Mouse (Mus musculus) adrenal gland, adult 2 months (tissue): Measurements from ENCODE around the gene Med9. TPM values are rescaled to one million over a fixed set of nuclear protein-coding genes. Genes with fewer than 3 reads are reported as not detected.

Experiments used
- DNase-seq: peaks from one replicate; pipeline ENCODE4 v3.0.0; 2021
- polyA plus RNA-seq: library from polyadenylated mRNA; depleted of rRNA; stranded (reverse); fragments of >200 nt; gene quantifications from 2 replicates; pipeline ENCODE4 v1.2.3, GENCODE M21; 2012; rRNA removed
- total RNA-seq, 2 experiments: library from RNA; stranded (reverse); gene quantifications; 2 replicates each; pipeline ENCODE4 v1.2.3; 2021

The Med9 gene
- total and polyA plus RNA-seq, 3 experiments: 23.4 to 47.6 (median 32.5) TPM

DNA sequence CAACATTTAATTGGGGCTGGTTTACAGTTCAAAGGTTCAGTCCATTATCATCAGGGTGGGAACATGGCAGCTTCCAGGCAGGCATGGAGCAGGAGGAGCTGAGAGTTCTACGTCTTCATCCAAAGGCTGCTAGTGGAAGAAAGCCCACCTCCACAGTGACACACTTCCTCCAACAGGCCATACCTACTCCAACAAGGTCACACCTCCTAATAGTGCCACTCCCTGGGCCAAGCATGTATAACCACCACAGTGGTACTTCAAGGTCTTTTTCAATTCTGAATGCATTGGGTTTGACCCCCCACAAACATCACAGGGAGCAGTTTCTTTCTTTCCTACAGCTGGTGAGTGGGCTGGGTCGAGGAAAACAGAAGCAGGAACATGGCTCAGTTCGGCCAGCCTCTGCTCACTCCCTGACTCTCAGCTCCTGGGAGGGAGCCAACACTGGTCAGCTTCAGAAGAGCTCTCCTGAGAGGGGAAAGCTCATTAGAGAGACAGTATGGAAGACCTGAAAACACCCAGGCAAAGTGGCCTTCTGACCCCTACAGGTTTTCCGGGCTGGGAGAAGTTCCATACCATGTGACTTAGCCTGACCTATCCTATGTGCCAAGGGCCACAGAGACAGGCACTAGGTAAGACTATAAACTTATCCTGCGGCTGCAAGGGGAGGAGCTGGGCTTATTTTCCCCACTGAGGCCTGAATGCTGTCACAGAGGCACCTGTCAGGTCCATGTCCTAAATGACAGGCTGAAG, 53.4 kb downstream of the Med9 start:
- DNase-seq: no peak

DNA sequence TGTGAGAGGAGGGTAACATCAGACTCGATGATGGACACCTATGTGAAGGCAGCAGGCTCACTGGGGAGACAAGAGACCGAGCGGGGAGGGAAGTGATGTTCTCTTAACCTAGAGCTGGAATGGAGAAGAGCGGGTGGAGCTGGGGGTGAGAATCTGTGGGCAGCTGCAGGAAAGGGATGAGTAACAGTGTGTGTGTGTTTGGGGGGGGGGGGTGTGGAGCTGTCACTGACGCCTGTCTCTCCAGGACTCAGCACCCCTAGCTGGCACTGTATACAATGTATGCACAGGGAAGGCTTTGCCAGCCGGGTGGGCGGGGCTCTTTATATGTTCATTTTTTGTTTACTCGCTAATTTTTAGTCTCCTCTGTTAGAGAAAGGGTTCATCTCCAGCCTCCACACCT, 55.8 kb downstream of the Med9 start:
- no peak for DNase-seq

DNA sequence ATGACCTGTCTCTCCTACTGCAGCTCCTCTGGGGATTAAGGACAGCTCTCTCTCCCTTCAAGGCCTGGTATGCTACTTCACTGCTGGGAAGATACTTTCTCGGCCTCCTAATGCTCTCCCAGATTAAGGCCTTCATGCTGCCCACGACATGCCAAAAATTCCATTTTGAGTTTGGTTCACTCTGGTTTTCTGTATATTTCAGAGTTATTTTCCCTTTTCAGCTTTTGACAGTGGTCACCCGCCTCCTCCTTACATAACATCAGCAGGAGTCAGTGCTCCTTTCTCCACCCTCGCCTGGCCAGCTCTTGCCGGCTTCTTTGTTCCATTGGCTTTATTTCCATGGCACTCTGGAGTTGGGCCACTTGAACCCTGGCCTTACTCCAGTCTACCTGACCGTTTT, 56.7 kb downstream of the Med9 start:
- DNase-seq: no peak

DNA sequence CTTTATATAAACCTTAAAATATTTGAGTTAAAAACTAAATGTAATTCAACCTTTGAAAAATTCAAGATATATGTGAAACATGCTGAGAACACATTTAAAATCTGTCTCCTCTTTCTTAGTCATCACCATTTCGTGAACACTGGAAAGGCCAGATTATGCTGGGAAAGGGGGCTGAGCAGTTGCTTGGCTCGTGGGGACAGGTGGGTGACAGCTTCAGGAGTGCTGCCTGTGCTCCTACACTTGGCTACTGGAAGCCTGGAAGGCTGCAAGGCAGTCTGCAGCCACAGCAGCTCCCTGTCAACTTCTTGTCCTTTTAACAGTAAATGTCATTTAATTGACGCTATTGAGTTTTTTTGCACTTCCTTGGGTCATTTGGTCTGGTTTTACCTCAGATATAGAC, 57.9 kb downstream of the Med9 start:
- no peak for DNase-seq

DNA sequence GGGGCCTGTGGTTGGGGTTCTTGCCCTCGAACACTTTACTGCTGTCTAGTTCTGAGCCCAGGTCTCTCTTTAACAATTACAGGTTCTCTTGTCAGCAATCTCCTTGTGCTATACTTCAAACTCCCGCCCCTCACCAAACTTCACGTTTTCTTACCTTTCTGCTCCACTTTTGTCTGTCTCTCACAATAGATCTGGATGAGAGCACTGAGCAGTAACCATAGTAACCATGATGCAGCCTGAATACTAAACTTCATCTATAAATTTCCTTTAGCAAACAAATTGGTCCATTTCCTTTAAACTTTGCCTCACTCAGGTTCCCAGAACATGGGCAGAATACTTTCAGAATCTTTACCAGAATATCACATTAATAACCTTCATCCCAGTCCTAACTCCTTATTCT, 61.4 kb downstream of the Med9 start:
- no peak for DNase-seq

DNA sequence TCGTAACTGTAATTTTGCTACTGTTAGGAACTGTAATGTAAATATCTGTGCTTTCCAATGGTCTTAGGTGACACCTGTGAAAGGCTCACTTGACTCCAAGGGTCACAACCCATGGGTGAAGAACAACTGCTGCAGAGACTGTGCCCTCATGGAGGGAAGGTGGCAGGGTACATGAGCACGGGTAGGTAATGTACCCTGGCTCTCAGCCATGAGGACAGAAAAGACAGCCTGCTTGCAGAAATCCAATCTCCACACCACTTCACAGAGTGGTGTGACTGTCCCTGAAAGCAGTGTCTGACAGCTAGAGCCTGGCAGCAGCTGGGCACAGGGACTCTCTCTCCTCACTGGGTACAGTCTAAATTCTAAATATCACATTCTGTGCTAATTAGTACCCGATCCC, 63.5 kb downstream of the Med9 start:
- no peak for DNase-seq

Other genes starting within 250 kb of the Med9 start
- gene Pld6, start 160.6 kb upstream of the Med9 start, total RNA-seq: 1 to 10 TPM; 1.7 to 2.6 TPM
- gene Pld6, start 160.6 kb upstream of the Med9 start, polyA plus RNA-seq: 10.6 and 12.5 TPM in 2 replicates
- 10 to 100 TPM; 45.1 to 88.0 TPM for gene Flcn, start 138.2 kb upstream of the Med9 start, total RNA-seq
- gene Flcn, start 138.2 kb upstream of the Med9 start, polyA plus RNA-seq: 71.5 and 72.1 TPM in 2 replicates
- gene Nt5m, start 108.8 kb upstream of the Med9 start, total RNA-seq: 10 to 100 TPM; 27.2 to 33.0 TPM
- 48.2 and 51.1 TPM in 2 replicates for gene Nt5m, start 108.8 kb upstream of the Med9 start, polyA plus RNA-seq
- gene Cops3, start 108.4 kb upstream of the Med9 start, total RNA-seq: 100 to 1,000 TPM in 1 of 2 experiments, 10 to 100 TPM in 1; 91.3 to 109 TPM
- gene Cops3, start 108.4 kb upstream of the Med9 start, polyA plus RNA-seq: 16.7 and 18.2 TPM in 2 replicates
- gene Rasd1, start 16.7 kb downstream of the Med9 start, total RNA-seq: 10 to 100 TPM; 20.7 to 43.3 TPM
- 24.8 and 31.6 TPM in 2 replicates for gene Rasd1, start 16.7 kb downstream of the Med9 start, polyA plus RNA-seq
- gene Pemt, start 98.3 kb downstream of the Med9 start, total RNA-seq: 10 to 100 TPM in 1 of 2 experiments, 1 to 10 TPM in 1; 8.4 to 12.5 TPM
- 11.2 and 13.1 TPM in 2 replicates for gene Pemt, start 98.3 kb downstream of the Med9 start, polyA plus RNA-seq
- gene Rai1, start 156.8 kb downstream of the Med9 start, total RNA-seq: 10 to 100 TPM; 41.4 to 46.7 TPM
- 72.1 and 82.5 TPM in 2 replicates for gene Rai1, start 156.8 kb downstream of the Med9 start, polyA plus RNA-seq